Mouse (Mus musculus) MEL (cell line): Measurements from ENCODE around the gene 1600012H06Rik. TPM values are rescaled to one million over a fixed set of nuclear protein-coding genes. Genes with fewer than 3 reads are reported as not detected.
A peak's percentile ranks its signal among the peaks of the same experiment; 100 is the strongest.

Source experiments
- DNase-seq: peaks from one replicate; pipeline ENCODE4 v3.0.0; 2011; ENCODE audit warnings: low read depth, low spot score
- H3K27ac ChIP-seq: 2 replicates; pipeline ENCODE4 v1.5.1; 2012; ENCODE audit warnings: low read depth, mild to moderate bottlenecking, control low read depth, low read length, moderate library complexity; ENCODE audit not compliant: control insufficient read depth
- H3K27me3 ChIP-seq, 2 experiments: fragments of 150-350 bp in 1 of 2; sonication (generic) in 1 of 2; 2 replicates each; pipeline ENCODE4 v1.6.1; 2012; ENCODE audit warnings: low read length in 2 of 2, mild to moderate bottlenecking in 2 of 2, improper control_type of control experiment in 1 of 2, moderate library complexity in 1 of 2; ENCODE audit not compliant: insufficient read depth in 2 of 2, control insufficient read depth in 1 of 2
- H3K36me3 ChIP-seq, 2 experiments: 2 replicates each; pipeline ENCODE4 v1.6.1; 2012 to 2014; ENCODE audit warnings: low read length in 2 of 2, improper control_type of control experiment in 1 of 2, inconsistent platforms in 1 of 2, mild to moderate bottlenecking in 1 of 2; ENCODE audit not compliant: insufficient read depth in 2 of 2, control insufficient read depth in 1 of 2
- H3K4me1 ChIP-seq, 2 experiments: fragments of 150-350 bp in 1 of 2; sonication (generic) in 1 of 2; 2 replicates each; pipeline ENCODE4 v1.6.1; 2012; ENCODE audit warnings: low read length in 2 of 2, improper control_type of control experiment in 1 of 2, mild to moderate bottlenecking in 1 of 2; ENCODE audit not compliant: insufficient read depth in 2 of 2, control insufficient read depth in 1 of 2
- H3K4me3 ChIP-seq, 2 experiments: fragments of 150-350 bp in 1 of 2; sonication (generic) in 1 of 2; 2 replicates each; pipeline ENCODE4 v1.5.1; 2012; ENCODE audit warnings: low read depth in 2 of 2, low read length in 2 of 2, mild to moderate bottlenecking in 2 of 2, moderate library complexity in 2 of 2, control low read depth in 1 of 2, improper control_type of control experiment in 1 of 2; ENCODE audit not compliant: control insufficient read depth in 1 of 2, insufficient read depth in 1 of 2
- H3K79me2 ChIP-seq: 2 replicates; pipeline ENCODE4 v1.6.1; 2012; ENCODE audit warnings: mild to moderate bottlenecking, low read length, moderate library complexity; ENCODE audit not compliant: control insufficient read depth, poor library complexity, insufficient read depth
- H3K9ac ChIP-seq: 2 replicates; pipeline ENCODE4 v1.6.1; 2012; ENCODE audit warnings: low read depth, mild to moderate bottlenecking, control low read depth, low read length, moderate library complexity; ENCODE audit not compliant: control insufficient read depth, poor library complexity, severe bottlenecking
- H3K9me3 ChIP-seq: fragments of 150-350 bp; sonication (generic); replicated peaks from 2 replicates; pipeline ENCODE4 v1.6.1; 2012; ENCODE audit warnings: mild to moderate bottlenecking, low read length, improper control_type of control experiment, moderate library complexity; ENCODE audit not compliant: insufficient read depth
- BHLHE40 ChIP-seq: IDR thresholded peaks from 2 replicates; pipeline ENCODE4 v1.6.1; 2012; ENCODE audit warnings: low read depth, mild to moderate bottlenecking, inconsistent platforms, low read length, improper control_type of control experiment, borderline replicate concordance
- CHD1 ChIP-seq: IDR thresholded peaks from 2 replicates; pipeline ENCODE4 v1.6.1; 2012; ENCODE audit warnings: low read depth, mild to moderate bottlenecking, inconsistent platforms, low read length, improper control_type of control experiment
- CHD2 ChIP-seq: IDR thresholded peaks from 2 replicates; pipeline ENCODE4 v1.6.1; 2011; ENCODE audit warnings: low read length, improper control_type of control experiment
- CTCF ChIP-seq, 3 experiments: IDR thresholded peaks in 2 of 3; conservative IDR thresholded peaks in 1 of 3; 2 replicates each; pipeline ENCODE4 v1.5.1; 2011 to 2012; ENCODE audit warnings: low read length in 3 of 3, low read depth in 2 of 3, mild to moderate bottlenecking in 2 of 3, improper control_type of control experiment in 1 of 3, inconsistent platforms in 1 of 3, mixed read lengths in 1 of 3, moderate library complexity in 1 of 3; ENCODE audit not compliant: control insufficient read depth in 1 of 3, insufficient read depth in 1 of 3, poor library complexity in 1 of 3, severe bottlenecking in 1 of 3
- ETS1 ChIP-seq: IDR thresholded peaks from 2 replicates; pipeline ENCODE4 v1.6.1; 2012; ENCODE audit warnings: low read depth, mild to moderate bottlenecking, inconsistent platforms, low read length, improper control_type of control experiment, moderate library complexity
- GABPA ChIP-seq: IDR thresholded peaks from 2 replicates; pipeline ENCODE4 v1.6.1; 2012; ENCODE audit warnings: low read depth, mild to moderate bottlenecking, inconsistent platforms, low read length, improper control_type of control experiment, moderate library complexity
- HCFC1 ChIP-seq: IDR thresholded peaks from 2 replicates; pipeline ENCODE4 v1.6.1; 2012; ENCODE audit warnings: low read depth, mild to moderate bottlenecking, inconsistent platforms, low read length, improper control_type of control experiment, moderate library complexity
- JUND ChIP-seq: IDR thresholded peaks from 2 replicates; pipeline ENCODE4 v1.6.1; 2011; ENCODE audit warnings: low read depth, mild to moderate bottlenecking, improper control_type of control experiment, low read length
- KAT2A ChIP-seq: conservative IDR thresholded peaks from 2 replicates; pipeline ENCODE4 v1.6.1; 2012; ENCODE audit warnings: low read depth, low read length, improper control_type of control experiment, inconsistent platforms
- MAFK ChIP-seq: IDR thresholded peaks from 2 replicates; pipeline ENCODE4 v1.6.1; 2011; ENCODE audit warnings: low read depth, mild to moderate bottlenecking, low read length, improper control_type of control experiment, borderline replicate concordance
- MEF2A ChIP-seq: IDR thresholded peaks from 2 replicates; pipeline ENCODE4 v1.6.1; 2014; ENCODE audit warnings: low read depth, mild to moderate bottlenecking, inconsistent platforms, low read length, improper control_type of control experiment; ENCODE audit not compliant: poor library complexity, insufficient replicate concordance, severe bottlenecking; ENCODE audit errors: extremely low read depth
- MXI1 ChIP-seq: IDR thresholded peaks from 2 replicates; pipeline ENCODE4 v1.6.1; 2011; ENCODE audit warnings: mild to moderate bottlenecking, low read depth, low read length, improper control_type of control experiment
- MYB ChIP-seq: IDR thresholded peaks from 2 replicates; pipeline ENCODE4 v1.6.1; 2011; ENCODE audit warnings: mild to moderate bottlenecking, low read depth, low read length, improper control_type of control experiment
- NELFE ChIP-seq: IDR thresholded peaks from 2 replicates; pipeline ENCODE4 v1.6.1; 2011; ENCODE audit warnings: low read depth, low read length, improper control_type of control experiment
- NRF1 ChIP-seq: IDR thresholded peaks from 2 replicates; pipeline ENCODE4 v1.6.1; 2014; ENCODE audit warnings: low read depth, mild to moderate bottlenecking, inconsistent platforms, low read length, improper control_type of control experiment, moderate library complexity; ENCODE audit not compliant: poor library complexity, insufficient read depth, severe bottlenecking
- POLR2A ChIP-seq, 2 experiments: IDR thresholded peaks; 2 replicates each; pipeline ENCODE4 v1.6.1; 2011 to 2012; ENCODE audit warnings: low read length in 2 of 2, mild to moderate bottlenecking in 2 of 2, control low read depth in 1 of 2, improper control_type of control experiment in 1 of 2, low read depth in 1 of 2, moderate library complexity in 1 of 2; ENCODE audit not compliant: control insufficient read depth in 1 of 2, insufficient read depth in 1 of 2, poor library complexity in 1 of 2
- POLR2AphosphoS2 ChIP-seq: IDR thresholded peaks from 2 replicates; pipeline ENCODE4 v1.6.1; 2011; ENCODE audit warnings: low read length, improper control_type of control experiment
- RAD21 ChIP-seq: IDR thresholded peaks from 2 replicates; pipeline ENCODE4 v1.6.1; 2011; ENCODE audit warnings: mild to moderate bottlenecking, low read depth, low read length, improper control_type of control experiment
- SIN3A ChIP-seq: IDR thresholded peaks from 2 replicates; pipeline ENCODE4 v1.6.1; 2012; ENCODE audit warnings: low read length, improper control_type of control experiment, inconsistent platforms
- SMC3 ChIP-seq: IDR thresholded peaks from 2 replicates; pipeline ENCODE4 v1.6.1; 2011; ENCODE audit warnings: low read depth, low read length, improper control_type of control experiment
- TAL1 ChIP-seq: IDR thresholded peaks from 2 replicates; pipeline ENCODE4 v1.6.1; 2012; ENCODE audit warnings: mild to moderate bottlenecking, inconsistent platforms, low read length, moderate library complexity, mixed read lengths
- UBTF ChIP-seq: IDR thresholded peaks from 2 replicates; pipeline ENCODE4 v1.6.1; 2012; ENCODE audit warnings: low read depth, mild to moderate bottlenecking, inconsistent platforms, low read length, improper control_type of control experiment, moderate library complexity, borderline replicate concordance; ENCODE audit not compliant: insufficient read depth
- USF1 ChIP-seq: IDR thresholded peaks from 2 replicates; pipeline ENCODE4 v1.6.1; 2014; ENCODE audit warnings: low read depth, mild to moderate bottlenecking, inconsistent platforms, low read length, improper control_type of control experiment, moderate library complexity
- ZC3H11A ChIP-seq: IDR thresholded peaks from 2 replicates; pipeline ENCODE4 v1.6.1; 2012; ENCODE audit warnings: low read depth, mild to moderate bottlenecking, inconsistent platforms, low read length, improper control_type of control experiment
- ZKSCAN1 ChIP-seq: IDR thresholded peaks from 2 replicates; pipeline ENCODE4 v1.6.1; 2012; ENCODE audit warnings: low read depth, mild to moderate bottlenecking, inconsistent platforms, low read length, improper control_type of control experiment, moderate library complexity
- ZMIZ1 ChIP-seq: IDR thresholded peaks from 2 replicates; pipeline ENCODE4 v1.6.1; 2012; ENCODE audit warnings: low read depth, mild to moderate bottlenecking, inconsistent platforms, low read length, improper control_type of control experiment, moderate library complexity
- ZNF384 ChIP-seq: IDR thresholded peaks from 2 replicates; pipeline ENCODE4 v1.6.1; 2012; ENCODE audit warnings: low read depth, mild to moderate bottlenecking, inconsistent platforms, low read length, improper control_type of control experiment
- polyA plus RNA-seq, 2 experiments: library from polyadenylated mRNA; stranded (reverse) in 1 of 2; unstranded in 1 of 2; fragments of >175 nt in 1 of 2; fragments of >200 nt in 1 of 2; gene quantifications; 2 replicates each; pipeline versions ENCODE4 v1.2.1 to v1.2.4; 2012; ENCODE audit warnings: low replicate concordance in 2 of 2, low read depth in 1 of 2; ENCODE audit not compliant: insufficient read length in 2 of 2, insufficient read depth in 1 of 2, missing spikeins in 1 of 2
- total RNA-seq: library from RNA; depleted of rRNA; stranded (reverse); fragments of 300-350 nt; gene quantifications from 2 replicates; pipeline ENCODE4 v1.2.3, GENCODE M21; 2012

The 1600012H06Rik gene
- total and polyA plus RNA-seq, 3 experiments, result 5.0 to 6.5 TPM; not detected in 1

DNA sequence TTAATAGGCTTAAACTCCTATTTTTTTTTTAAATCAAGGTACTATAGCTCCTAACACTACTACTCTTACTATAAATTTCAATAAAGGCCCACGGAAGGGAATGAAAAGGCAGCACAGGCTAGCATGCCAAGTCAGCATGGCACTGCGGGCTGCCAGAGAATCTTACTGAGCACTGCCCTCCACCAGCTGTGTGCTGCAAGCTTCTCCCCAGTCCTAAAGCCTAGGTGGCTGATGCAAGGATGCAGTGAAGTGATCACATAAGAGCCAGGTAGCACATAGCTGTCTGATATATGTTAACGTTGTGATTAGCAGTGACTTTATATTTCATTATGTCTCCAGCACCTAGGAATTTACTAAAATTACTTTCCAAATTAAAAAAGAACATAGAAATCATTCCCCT is 17.0 kb downstream of the 1600012H06Rik start:
- Histone ChIP-seq H3K9ac (peak overlapping the region; percentile 98), H3K79me2 (peaks cover 36% of the 10 kb centered on the region), H3K4me3 (peak overlapping the region; percentile 64 to 71), H3K4me1 (peaks cover 9 to 20% of the 10 kb centered on the region in 2 experiments), H3K36me3 (peaks cover 30 to 34% of the 10 kb centered on the region in 2 experiments), H3K27ac (peak overlapping the region; percentile 36), H3K9me3 (no peaks in the 10 kb centered on the region), H3K27me3 (no peaks in the 10 kb centered on the region)
- TF ChIP-seq NRF1 (no peak), MYB (no peak), ZNF384 (no peak), MEF2A (no peak), RAD21 (no peak), CHD2 (no peak), JUND (no peak), ETS1 (peak; percentile 75), TAL1 (no peak), BHLHE40 (no peak), ZKSCAN1 (no peak), USF1 (no peak), CTCF (IDR thresholded peaks at IDR 0.05 in 2 of 3, conservative IDR thresholded peaks at IDR 0.05 in 1 of 3; ENCODE audit: control insufficient read depth in 1 of 3, insufficient read depth in 1 of 3, low read depth in 2 of 3, low read length in 3 of 3, poor library complexity in 1 of 3, severe bottlenecking in 1 of 3) (no peak), SIN3A (peak; percentile 51; the same call in 1 of the 2 replicates), ZMIZ1 (no peak), MXI1 (peak; percentile 64), NELFE (peak; percentile 11; the same call in 1 of the 2 replicates), MAFK (no peak), KAT2A (0 out of 2 replicates have a peak, but pooled peaks have one; percentile 43), POLR2AphosphoS2 (no peak), POLR2A (IDR thresholded peaks at IDR 0.05; ENCODE audit: control insufficient read depth in 1 of 2, insufficient read depth in 1 of 2, low read depth in 1 of 2, low read length in 2 of 2, poor library complexity in 1 of 2) (no peak)
- peak; percentile 81 for DNase-seq

DNA sequence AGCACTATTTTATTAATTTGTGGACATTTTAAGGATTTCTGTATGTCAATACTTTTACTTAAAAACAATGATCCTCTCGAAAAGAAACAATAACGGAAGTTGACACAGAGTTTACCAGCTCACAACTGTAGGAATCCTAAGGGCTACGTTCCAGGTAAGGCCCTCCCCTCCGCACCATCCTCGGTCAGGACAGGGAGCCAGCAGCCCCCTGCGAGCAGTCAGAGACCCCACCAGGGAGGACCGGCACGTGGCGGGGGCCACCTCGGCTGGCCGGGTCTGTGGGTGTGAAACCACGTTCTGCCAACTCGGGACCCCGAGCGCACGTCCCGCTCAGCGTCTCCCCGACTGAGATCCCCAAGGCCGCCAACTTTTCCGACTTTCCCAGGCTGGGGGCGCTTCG is 17.5 kb downstream of the 1600012H06Rik start:
- H3K27ac ChIP-seq, result peak overlapping the region; percentile 67
- H3K4me3 ChIP-seq, result peak overlapping the region; percentile 71 to 99
- H3K9me3 ChIP-seq, result no peaks in the 10 kb centered on the region
- no peak for TF ChIP-seq GABPA
- TF ChIP-seq CHD1, result 0 out of 2 replicates have a peak, but pooled peaks have one; percentile 67
- TF ChIP-seq CTCF (IDR thresholded peaks at IDR 0.05 in 2 of 3, conservative IDR thresholded peaks at IDR 0.05 in 1 of 3; ENCODE audit: control insufficient read depth in 1 of 3, insufficient read depth in 1 of 3, low read depth in 2 of 3, low read length in 3 of 3, poor library complexity in 1 of 3, severe bottlenecking in 1 of 3), result no peak
- TF ChIP-seq ZC3H11A, result no peak
- TF ChIP-seq SMC3, result no peak
- TF ChIP-seq UBTF, result no peak
- TF ChIP-seq HCFC1, result 0 out of 2 replicates have a peak, but pooled peaks have one; percentile 7
- no peak for TF ChIP-seq NELFE
- TF ChIP-seq, all 39 proteins: peak for 2
- H3K27me3 ChIP-seq, result no peaks in the 10 kb centered on the region
- peaks cover 9 to 20% of the 10 kb centered on the region in 2 experiments for H3K4me1 ChIP-seq
- peak; percentile 68 for DNase-seq
- peaks cover 36% of the 10 kb centered on the region for H3K79me2 ChIP-seq
- H3K9ac ChIP-seq, result peak overlapping the region; percentile 98
- H3K36me3 ChIP-seq, result peaks cover 26 to 32% of the 10 kb centered on the region in 2 experiments
